Mouse (Mus musculus): ENCODE data around the gene Lifr.

Lifr gene

DNA sequence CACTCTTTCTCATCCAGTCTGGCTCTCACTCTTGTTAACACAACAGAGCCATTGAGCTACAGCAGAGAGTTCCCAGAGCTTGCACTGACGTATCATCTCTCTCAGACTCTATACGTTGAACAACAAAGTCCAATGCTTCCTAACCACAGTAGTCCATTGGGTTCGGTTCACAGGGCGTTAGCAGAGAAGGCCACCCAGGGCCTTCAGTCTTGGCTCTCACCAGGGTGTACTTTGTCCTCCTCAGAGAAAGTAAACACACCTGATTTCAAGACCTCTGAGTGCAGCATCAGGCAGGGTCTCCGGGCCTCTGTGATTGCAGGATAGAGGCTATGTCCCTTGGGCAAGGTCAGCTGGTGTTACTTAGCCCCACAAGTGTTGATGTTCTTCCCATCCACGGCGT is 116.9 kb downstream of the Lifr start:
- DNase-seq = no peak

- peak; percentile 39 for DNase-seq
Observed at GRCm38 (mm10) chr15:7208180-7208579, 117.8 kb downstream of the Lifr start.

DNA sequence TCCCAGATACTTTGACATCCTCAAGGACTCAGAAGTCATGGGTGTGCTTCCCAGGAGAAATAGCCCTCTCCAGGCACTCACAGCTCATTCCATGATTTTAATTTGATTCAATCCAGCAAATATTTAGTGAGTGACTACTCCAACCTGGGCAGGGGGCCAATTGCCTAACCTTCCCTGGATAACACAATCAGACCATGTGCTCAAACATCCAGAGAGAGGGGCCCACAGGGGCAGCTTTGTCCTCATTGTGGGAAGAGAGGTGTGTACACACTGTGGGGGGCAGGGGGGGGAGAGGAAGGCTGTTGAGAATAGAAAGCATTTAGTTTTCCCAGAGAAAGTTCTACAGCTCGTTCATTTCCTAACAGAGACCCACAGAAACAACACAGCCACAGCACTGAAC is 123.3 kb downstream of the Lifr start:
- no peak for DNase-seq

GRCm38 (mm10) chr15:7215845-7216244 is 125.4 kb downstream of the Lifr start:
- no peak for DNase-seq

DNA sequence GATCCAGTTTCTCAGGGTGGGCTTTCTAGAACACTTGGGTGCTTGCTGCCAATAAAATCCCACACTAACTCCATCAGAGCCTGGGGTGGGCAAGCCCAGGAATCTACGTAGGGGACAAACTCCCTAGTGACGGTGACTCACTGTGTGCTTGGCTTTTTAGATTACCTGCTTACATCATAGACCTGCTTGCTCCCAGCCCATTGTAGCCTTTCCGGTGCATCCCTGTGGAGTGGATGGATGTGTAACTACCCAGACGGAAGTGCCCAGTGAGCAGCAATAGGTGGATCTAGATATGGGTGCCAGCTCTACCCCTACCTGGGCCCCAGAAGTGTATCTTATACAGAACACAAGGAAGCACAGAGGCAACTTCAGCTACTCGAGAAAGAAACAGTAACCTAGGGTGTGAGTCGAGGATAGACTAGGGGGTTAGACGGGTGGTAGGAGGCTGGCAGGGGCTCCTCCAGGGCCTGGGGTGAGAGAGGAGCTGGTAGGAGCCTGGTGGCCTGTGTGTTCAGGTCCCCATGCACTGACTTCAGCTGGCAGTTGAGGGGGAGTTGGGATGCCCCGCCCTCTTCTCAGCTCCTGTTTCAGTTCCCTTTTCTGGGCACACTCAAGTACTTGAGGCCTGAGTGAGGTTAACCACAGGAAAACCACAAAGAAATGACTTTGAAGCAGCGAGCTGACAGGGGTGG is 126.3 kb downstream of the Lifr start:
- DNase-seq = no peak

DNA sequence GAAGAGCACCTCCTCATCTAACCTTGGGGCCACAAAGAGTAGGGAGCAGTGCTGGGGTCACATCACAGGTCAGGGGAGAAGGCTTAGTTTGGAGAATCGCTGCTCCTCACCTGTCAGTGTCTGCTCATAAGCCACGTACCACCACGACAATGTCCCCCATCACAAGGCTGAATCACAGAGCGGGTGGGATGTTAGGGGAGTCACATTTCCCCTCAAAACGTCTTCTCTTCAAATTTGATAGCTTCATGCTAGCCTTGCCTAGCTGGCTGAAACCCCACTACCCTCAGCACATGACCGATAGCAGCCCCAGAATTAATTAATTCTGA is 126.8 kb downstream of the Lifr start:
- no peak for DNase-seq

- no peak for DNase-seq
Observed at GRCm38 (mm10) chr15:7222809-7223208, 132.4 kb downstream of the Lifr start.

DNA sequence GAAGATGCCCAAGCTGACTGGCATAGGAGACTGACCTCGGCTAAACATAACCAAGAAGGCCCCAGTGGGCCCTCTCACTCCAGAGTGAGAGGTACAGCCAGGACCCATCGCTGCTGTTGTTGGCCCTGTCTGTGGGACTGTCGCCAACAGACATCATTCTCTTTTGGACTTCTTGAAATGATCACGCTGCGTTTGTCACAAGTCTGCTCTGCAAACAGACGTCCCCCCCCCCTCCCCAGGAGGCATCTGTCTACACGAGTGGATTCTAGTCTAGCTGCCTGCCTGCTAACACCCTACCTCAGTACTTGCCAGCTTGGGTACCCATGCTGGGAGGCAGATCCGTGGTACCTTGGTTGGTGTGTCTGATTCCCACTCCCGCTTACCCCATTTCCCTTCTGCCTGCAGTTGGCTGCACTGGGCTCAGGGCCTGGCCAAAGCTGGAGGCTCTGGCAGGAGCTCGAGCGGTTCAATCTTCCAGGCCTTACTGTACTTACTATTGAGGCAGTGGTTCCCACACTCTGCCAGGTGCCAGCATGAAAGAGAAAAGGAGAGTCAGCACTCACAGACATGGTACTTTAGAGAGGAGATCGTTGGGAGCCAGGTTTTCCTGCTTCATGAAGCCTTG is 133.8 kb downstream of the Lifr start:
- no peak for DNase-seq

GRCm38 (mm10) chr15:7226225-7226624 is 135.8 kb downstream of the Lifr start:
- peak; percentile 87 for DNase-seq

DNA sequence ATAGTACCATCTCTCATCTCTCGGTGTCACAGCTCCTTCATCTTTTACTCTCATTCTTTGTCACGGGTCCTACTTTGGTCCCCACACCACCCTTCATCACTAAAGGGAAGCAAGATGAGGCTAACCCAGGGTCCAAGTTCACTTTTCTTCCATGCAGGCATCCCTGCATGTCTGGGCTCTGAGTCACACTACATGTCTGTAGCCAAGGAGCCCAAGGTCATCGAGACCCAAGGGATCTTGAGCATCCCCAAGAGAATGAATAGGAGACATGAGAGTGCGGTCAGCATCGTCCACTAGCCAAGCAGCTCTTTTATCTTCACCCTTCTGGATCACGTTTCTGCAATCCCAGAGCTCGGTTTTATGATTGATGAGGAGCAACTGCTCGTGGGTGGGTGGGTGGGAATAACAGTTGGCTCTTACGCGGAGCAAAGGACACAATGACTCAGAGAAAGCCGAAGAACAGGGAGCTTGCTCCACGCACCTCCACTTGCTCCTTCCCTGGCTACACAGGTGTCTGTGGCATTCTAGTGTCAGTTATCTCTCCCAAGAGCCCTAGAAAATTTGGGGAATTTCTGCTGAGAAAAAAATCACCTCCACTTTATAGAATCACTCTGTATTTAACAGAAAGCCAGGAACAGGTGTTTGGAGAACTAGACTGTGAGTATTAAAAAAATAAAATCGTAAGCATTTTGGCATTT is 143.1 kb downstream of the Lifr start:
- DNase-seq = no peak

DNA sequence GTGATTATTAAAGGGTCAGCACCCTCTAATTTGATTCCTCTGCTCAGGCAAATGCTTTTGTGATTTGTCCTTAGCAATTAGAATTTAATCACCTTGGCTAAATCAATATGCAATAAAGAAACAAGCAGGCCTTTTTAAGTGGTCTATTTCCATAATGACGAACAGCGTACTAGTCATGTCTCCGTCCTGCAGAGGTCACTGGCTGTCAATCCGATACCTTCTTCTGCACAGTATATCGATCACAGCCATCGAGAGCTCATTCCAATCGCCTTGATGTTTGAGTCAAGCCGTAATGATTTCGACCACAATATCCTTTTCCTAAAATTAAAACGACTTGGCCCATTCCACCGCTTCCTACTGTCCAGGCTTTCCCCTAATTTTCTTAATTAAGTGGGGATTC is 149.5 kb downstream of the Lifr start:
- no peak for DNase-seq

- DNase-seq = no peak
Observed at GRCm38 (mm10) chr15:7240950-7241349, 150.5 kb downstream of the Lifr start.

- no peak for DNase-seq
Observed at GRCm38 (mm10) chr15:7242161-7242850, 151.9 kb downstream of the Lifr start.
